Mouse (Mus musculus): ENCODE measurements around the gene Nipal1. TPM values are rescaled to one million over a fixed set of nuclear protein-coding genes. Genes with fewer than 3 reads are reported as not detected.

Gene Nipal1
- polyA plus RNA-seq, 2 experiments: 1.7 to 10.0 TPM

DNA sequence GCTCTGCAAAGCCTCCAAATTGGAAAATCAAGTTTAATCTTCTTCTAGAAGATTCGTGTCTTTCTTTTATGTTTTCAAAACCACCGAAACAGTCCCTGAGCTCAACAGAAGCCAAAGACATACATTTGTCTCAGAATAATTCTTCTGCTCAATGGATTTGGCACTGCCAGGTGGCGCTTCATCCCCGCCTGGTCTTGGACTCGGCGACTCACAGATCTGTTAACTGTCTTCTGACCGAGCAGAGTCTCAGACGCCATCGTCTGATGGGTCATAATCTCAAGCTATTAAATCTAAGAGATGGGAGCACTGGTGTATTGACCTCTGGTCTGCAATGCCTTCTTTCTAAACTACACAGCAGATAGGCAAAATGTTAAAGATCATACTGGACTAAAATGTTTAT lies 20.8 kb downstream of the Nipal1 start:
- no peak overlapping the region for H3K9ac ChIP-seq (replicated peaks)
- no peaks in the 10 kb centered on the region for H3K9me3 ChIP-seq (ENCODE audit: control insufficient read depth, low read length)
- H3K4me3 ChIP-seq (ENCODE audit: insufficient read depth in 1 of 2, low read depth in 2 of 2, low read length in 2 of 2): no peak overlapping the region
- H3K4me2 ChIP-seq (ENCODE audit: low read depth): no peak overlapping the region
- no peak for DNase-seq (ENCODE audit: low read depth in 3 of 3, low spot score in 3 of 3)
- H3K4me1 ChIP-seq (replicated peaks; ENCODE audit: control insufficient read depth in 2 of 2, insufficient read depth in 2 of 2, low read length in 1 of 2): peaks cover 0 to 2% of the 10 kb centered on the region in 2 experiments; a peak in 1 of 4 replicates
- ATAC-seq (ENCODE audit: insufficient read depth): no peak
- no peaks in the 10 kb centered on the region for H3K36me3 ChIP-seq (replicated peaks; ENCODE audit: control insufficient read depth, insufficient read depth, low read depth)
- no peak overlapping the region for H3K27ac ChIP-seq
- WGBS (ENCODE audit: insufficient replicate concordance): 73% methylated on average over 9 of the region's 9 CpGs
- H3K27me3 ChIP-seq (ENCODE audit: control insufficient read depth, insufficient read depth, low read length): no peaks in the 10 kb centered on the region
- TF ChIP-seq CTCF (IDR thresholded peaks at IDR 0.05; ENCODE audit: low read depth): no peak
- TF ChIP-seq EP300 (IDR thresholded peaks at IDR 0.05; ENCODE audit: low read depth): no peak

- DNase-seq (ENCODE audit: low read depth in 3 of 3, low spot score in 3 of 3): no peak
- TF ChIP-seq CTCF (IDR thresholded peaks at IDR 0.05; ENCODE audit: low read depth) (no peak), EP300 (IDR thresholded peaks at IDR 0.05; ENCODE audit: low read depth) (no peak)
- no peak overlapping the region for H3K4me2 ChIP-seq (ENCODE audit: low read depth)
- 60% methylated on average over 8 of the region's 8 CpGs for WGBS (ENCODE audit: insufficient replicate concordance)
- no peaks in the 10 kb centered on the region for H3K4me1 ChIP-seq (replicated peaks; ENCODE audit: control insufficient read depth in 2 of 2, insufficient read depth in 2 of 2, low read length in 1 of 2)
- no peak overlapping the region for H3K27ac ChIP-seq
- no peak overlapping the region for H3K4me3 ChIP-seq (ENCODE audit: insufficient read depth in 1 of 2, low read depth in 2 of 2, low read length in 2 of 2)
- no peak overlapping the region for H3K9ac ChIP-seq (replicated peaks)
- no peak for ATAC-seq (ENCODE audit: insufficient read depth)
- no peaks in the 10 kb centered on the region for H3K36me3 ChIP-seq (replicated peaks; ENCODE audit: control insufficient read depth, insufficient read depth, low read depth)
- H3K27me3 ChIP-seq (ENCODE audit: control insufficient read depth, insufficient read depth, low read length): no peaks in the 10 kb centered on the region
- no peaks in the 10 kb centered on the region for H3K9me3 ChIP-seq (ENCODE audit: control insufficient read depth, low read length)
Observed at GRCm38 (mm10) chr5:72671017-72671699, 23.6 kb downstream of the Nipal1 start.

DNA sequence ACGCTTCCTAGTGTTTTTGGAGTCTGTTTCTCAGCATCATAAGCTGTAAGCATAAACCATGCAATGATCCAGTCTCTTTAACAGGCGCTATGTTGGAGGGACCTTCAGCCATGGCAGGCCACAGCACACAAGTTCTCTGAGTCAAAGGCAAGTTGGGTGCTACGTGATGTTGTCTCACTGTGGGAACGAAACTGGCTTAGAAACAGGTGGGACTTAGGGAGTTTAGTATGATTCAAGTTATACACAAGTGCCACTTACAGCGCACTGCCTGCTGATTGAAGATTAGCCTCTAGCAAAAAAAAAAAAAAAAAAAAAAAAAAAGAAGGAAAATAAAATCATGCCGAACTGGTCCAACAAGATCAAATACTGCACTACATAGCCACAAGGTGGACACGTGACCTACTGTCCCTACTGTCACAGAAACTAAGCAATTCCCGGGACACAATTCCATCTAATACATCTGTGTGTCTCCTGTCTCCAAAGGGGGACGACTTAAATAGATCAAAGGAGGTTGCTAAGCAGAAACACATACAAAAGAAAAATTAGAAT lies 27.5 kb downstream of the Nipal1 start:
- H3K27ac ChIP-seq: no peak overlapping the region

DNA sequence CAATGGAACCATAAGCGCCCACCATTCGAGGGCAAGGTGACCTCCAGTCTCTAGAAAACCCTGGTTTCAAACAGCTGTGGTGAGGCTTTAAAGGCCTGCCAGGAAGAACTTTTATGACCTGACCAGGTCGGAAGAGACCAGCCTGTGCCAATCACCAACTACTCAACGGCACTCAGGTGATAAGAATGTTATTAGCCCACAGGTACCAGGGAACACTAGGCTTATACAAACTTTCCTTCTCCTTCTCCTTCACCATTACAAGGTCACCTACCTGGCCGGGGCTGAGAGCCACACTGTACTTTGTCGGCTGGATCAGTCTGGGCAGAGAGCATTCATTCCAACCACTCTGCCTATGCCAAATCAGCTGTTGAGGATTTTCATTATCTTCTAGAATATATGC lies 33.9 kb downstream of the Nipal1 start:
- ATAC-seq (ENCODE audit: insufficient read depth): no peak
- WGBS (ENCODE audit: insufficient replicate concordance): 60% methylated on average over 6 of the region's 6 CpGs

More for the DNA sequence above, 27.5 kb downstream of the Nipal1 start:
- Histone ChIP-seq H3K4me3 (ENCODE audit: insufficient read depth in 1 of 2, low read depth in 2 of 2, low read length in 2 of 2) (no peak overlapping the region), H3K9ac (replicated peaks) (no peak overlapping the region), H3K4me1 (replicated peaks; ENCODE audit: control insufficient read depth in 2 of 2, insufficient read depth in 2 of 2, low read length in 1 of 2) (no peaks in the 10 kb centered on the region), H3K27me3 (ENCODE audit: control insufficient read depth, insufficient read depth, low read length) (no peaks in the 10 kb centered on the region), H3K36me3 (replicated peaks; ENCODE audit: control insufficient read depth, insufficient read depth, low read depth) (no peaks in the 10 kb centered on the region), H3K9me3 (ENCODE audit: control insufficient read depth, low read length) (no peaks in the 10 kb centered on the region), H3K4me2 (ENCODE audit: low read depth) (no peak overlapping the region)
- TF ChIP-seq EP300 (IDR thresholded peaks at IDR 0.05; ENCODE audit: low read depth): no peak
- no peak for TF ChIP-seq CTCF (IDR thresholded peaks at IDR 0.05; ENCODE audit: low read depth)
- 61% methylated on average over 9 of the region's 9 CpGs for WGBS (ENCODE audit: insufficient replicate concordance)
- ATAC-seq (ENCODE audit: insufficient read depth): no peak
- no peak for DNase-seq (ENCODE audit: low read depth in 3 of 3, low spot score in 3 of 3)

GRCm38 (mm10) chr5:72689556-72689955 lies 42.0 kb downstream of the Nipal1 start:
- Histone ChIP-seq H3K4me2 (ENCODE audit: low read depth) (no peak overlapping the region), H3K27ac (no peak overlapping the region), H3K9me3 (ENCODE audit: control insufficient read depth, low read length) (no peaks in the 10 kb centered on the region), H3K36me3 (replicated peaks; ENCODE audit: control insufficient read depth, insufficient read depth, low read depth) (no peaks in the 10 kb centered on the region), H3K27me3 (ENCODE audit: control insufficient read depth, insufficient read depth, low read length) (no peaks in the 10 kb centered on the region), H3K4me1 (replicated peaks; ENCODE audit: control insufficient read depth in 2 of 2, insufficient read depth in 2 of 2, low read length in 1 of 2) (no peaks in the 10 kb centered on the region), H3K9ac (replicated peaks) (no peak overlapping the region), H3K4me3 (ENCODE audit: insufficient read depth in 1 of 2, low read depth in 2 of 2, low read length in 2 of 2) (no peak overlapping the region)
- TF ChIP-seq EP300 (IDR thresholded peaks at IDR 0.05; ENCODE audit: low read depth) (no peak), CTCF (IDR thresholded peaks at IDR 0.05; ENCODE audit: low read depth) (no peak)
- ATAC-seq (ENCODE audit: insufficient read depth): no peak
- no peak for DNase-seq (ENCODE audit: low read depth in 3 of 3, low spot score in 3 of 3)
- WGBS (ENCODE audit: insufficient replicate concordance): 72% methylated on average over 7 of the region's 7 CpGs

More for the DNA sequence above, 33.9 kb downstream of the Nipal1 start:
- no peaks in the 10 kb centered on the region for H3K9me3 ChIP-seq (ENCODE audit: control insufficient read depth, low read length)
- DNase-seq (ENCODE audit: low read depth in 3 of 3, low spot score in 3 of 3): no peak
- H3K27me3 ChIP-seq (ENCODE audit: control insufficient read depth, insufficient read depth, low read length): no peaks in the 10 kb centered on the region
- H3K36me3 ChIP-seq (replicated peaks; ENCODE audit: control insufficient read depth, insufficient read depth, low read depth): no peaks in the 10 kb centered on the region
- H3K4me1 ChIP-seq (replicated peaks; ENCODE audit: control insufficient read depth in 2 of 2, insufficient read depth in 2 of 2, low read length in 1 of 2): no peaks in the 10 kb centered on the region
- no peak overlapping the region for H3K9ac ChIP-seq (replicated peaks)
- no peak overlapping the region for H3K4me2 ChIP-seq (ENCODE audit: low read depth)
- TF ChIP-seq CTCF (IDR thresholded peaks at IDR 0.05; ENCODE audit: low read depth) (no peak), EP300 (IDR thresholded peaks at IDR 0.05; ENCODE audit: low read depth) (no peak)
- no peak overlapping the region for H3K27ac ChIP-seq
- H3K4me3 ChIP-seq (ENCODE audit: insufficient read depth in 1 of 2, low read depth in 2 of 2, low read length in 2 of 2): no peak overlapping the region

Measured in liver, embryonic 14.5 days (tissue).